Mouse (Mus musculus) activated CD4-positive, CD25-positive, alpha-beta regulatory T cell, adult 4 months (primary cell): ENCODE results near the gene Exoc7. TPM values are rescaled to one million over a fixed set of nuclear protein-coding genes. Genes with fewer than 3 reads are reported as not detected.
"Not testable (repeated sequence)": the region's sequence is repeated elsewhere in the genome, so short reads cannot be mapped to it uniquely, and the experiment has no call there.

Source experiments
- ATAC-seq: one replicate; pipeline ENCODE4 v1.8.0; 2017
- polyA plus RNA-seq, 2 experiments: library from polyadenylated mRNA; unstranded; fragments of 100-300 nt; shearing (Covaris generic); gene quantifications; one replicate each; pipeline ENCODE4 v1.2.1; 2017

Exoc7 gene
- polyA plus RNA-seq, 2 experiments from 2014 or later: 49.2 to 80.4 TPM

- no peak for ATAC-seq
Measured at GRCm38 (mm10) chr11:116312359-116312758, 5.3 kb upstream of the Exoc7 start.

DNA sequence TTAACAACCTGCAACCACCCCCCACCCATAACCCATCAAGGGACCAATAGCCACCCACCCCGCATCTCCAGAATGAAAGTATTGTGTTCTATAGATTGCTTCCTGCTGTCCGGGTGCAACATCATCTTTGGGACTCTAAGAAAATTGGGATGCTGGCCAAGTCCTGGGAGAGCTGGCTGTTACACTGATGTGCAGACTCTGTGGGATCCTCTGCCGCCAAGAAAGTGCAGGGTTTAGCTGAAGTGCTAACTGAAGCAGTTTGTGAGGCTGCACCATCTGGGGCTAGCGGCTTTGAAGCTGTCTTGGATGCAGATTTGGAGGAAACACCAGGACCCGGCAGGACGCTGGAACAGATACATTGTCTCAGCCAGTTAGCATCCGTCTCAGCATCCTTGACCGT is 4.1 kb upstream of the Exoc7 start:
- ATAC-seq: no peak

GRCm38 (mm10) chr11:116309601-116310000 is 2.6 kb upstream of the Exoc7 start:
- ATAC-seq: no peak

DNA sequence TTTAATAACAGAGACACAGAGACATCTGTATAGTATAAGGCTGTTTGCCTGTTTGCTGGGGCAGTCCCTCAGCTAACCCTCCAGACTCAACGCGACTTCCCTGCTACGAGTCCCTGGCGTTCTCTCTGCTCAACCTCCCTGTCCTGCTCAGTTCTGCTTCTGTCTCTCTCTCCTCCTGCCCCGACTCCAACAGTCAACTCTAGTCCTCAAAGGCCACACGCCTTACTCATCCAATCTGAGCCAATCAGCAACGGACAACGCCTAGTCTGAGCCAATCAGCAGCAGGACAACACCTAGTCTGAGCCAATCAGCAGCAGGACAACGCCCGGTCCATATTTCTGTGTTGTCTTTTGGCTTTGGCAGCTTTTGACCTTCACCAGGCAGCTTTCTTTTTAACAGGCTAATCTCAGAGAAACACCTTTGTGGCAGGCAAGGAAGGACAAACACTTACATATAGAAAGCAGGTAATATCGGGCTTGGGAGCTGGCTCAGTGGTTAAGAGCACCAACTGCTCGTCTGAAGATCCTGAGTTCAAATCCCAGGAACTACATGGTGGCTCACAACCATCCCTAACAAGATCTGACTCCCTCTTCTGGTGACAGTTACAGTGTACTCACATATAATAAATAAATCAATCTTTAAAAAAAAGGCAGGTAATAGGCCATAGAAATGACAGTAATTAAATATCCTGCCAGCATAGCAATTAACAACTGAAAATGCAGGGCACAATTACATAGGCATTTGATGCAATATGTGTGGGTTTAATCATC is 914 bp upstream of the Exoc7 start:
- no peak for ATAC-seq

- peak; percentile 90 for ATAC-seq
Measured at GRCm38 (mm10) chr11:116306126-116306982, 679 bp downstream of the Exoc7 start.

DNA sequence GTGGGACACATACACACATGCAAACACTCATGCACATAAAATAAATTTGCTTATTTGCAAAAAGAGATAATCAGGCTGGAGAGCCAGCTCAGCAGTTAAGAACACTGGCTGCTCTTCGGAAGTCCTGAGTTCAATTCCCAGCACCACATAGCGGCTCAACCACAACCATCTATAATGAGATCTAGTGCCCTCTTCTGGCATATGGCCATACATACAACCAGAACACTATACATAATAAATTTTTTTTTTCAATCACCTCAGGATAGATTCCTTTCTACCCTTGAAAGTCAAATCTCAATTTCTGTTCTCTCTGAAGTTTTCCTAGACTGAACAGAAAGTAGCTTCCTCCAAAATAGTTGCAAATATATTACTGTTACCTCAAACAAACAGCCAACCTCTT is 1.6 kb downstream of the Exoc7 start:
- no peak for ATAC-seq

GRCm38 (mm10) chr11:116298621-116299020 is 8.4 kb downstream of the Exoc7 start:
- ATAC-seq: no peak

DNA sequence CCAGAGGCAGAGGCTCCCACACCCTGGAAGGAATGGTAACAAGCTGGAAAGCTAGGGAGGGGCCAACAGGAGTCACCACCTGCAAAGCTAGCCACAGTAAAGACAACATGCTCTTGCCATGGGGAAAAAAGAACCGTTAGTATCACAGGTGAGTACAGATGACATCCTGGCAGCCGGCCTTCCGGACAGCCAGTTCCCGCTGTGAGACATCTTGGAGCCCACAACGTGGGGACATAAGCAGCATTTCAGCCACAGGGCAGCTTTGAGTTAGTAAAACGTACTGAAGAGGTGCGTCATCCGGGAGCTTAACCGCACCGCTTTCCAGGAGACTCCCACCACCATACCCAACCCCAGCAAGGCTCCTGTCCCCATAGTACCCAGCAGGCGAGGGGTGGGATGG is 8.8 kb downstream of the Exoc7 start:
- no peak for ATAC-seq

GRCm38 (mm10) chr11:116297017-116297416 is 10.0 kb downstream of the Exoc7 start:
- no peak for ATAC-seq

DNA sequence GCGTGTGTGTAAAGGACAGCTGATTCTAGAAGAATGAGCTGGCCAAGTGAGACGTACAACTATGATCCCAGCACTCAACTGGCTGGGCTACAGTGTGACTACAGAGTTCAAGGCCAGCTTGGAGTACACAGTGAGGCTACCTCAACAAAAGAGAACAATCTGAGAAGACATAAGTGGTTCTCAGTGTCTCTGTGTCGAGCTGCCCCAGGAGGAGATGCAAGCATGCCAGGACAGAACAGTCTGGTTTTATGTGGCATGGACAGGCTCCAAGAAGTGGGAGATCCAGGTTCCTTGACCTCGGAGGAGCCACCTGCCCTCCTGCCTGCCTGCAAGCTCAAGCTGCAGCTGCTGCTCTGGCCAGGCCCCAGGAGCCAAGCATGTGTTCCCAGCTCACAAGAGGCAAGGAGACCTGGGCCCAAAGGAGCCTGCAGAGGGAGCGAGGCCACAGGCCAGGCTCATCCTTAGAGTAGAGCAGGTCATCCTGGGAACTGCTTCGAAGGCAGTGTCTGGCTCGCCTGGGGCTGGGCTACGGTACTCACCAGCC is 10.8 kb downstream of the Exoc7 start:
- no peak for ATAC-seq

GRCm38 (mm10) chr11:116294319-116294718 is 12.7 kb downstream of the Exoc7 start:
- ATAC-seq: no peak

DNA sequence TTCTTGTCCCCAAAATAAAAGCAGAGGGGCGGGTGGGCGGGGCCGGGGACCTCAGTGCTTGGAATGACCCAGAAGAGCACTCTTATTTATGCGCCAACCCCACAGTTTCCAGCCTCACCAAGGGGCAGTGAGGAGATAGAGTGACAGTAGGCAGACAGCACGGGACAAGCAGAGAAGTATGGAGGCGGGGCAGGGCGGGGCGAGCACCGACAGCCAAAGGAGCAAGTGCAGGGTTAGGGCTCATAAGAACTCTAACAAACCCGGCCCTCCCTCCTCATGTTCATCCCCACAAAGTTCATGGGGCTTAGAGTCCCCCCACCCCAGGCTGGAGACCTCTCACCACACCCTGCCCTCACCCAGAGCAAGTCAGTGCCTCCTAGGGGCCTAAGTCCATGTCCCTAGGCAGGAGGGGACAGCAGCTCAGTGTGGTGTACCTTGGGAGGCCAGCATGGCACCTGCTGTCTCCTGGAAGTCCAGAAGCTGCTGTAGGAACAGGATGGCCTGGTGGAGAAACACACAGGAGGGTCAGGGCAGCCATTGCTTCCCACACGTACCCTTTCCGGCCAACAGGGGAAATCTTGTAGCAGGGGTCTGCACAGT is 13.4 kb downstream of the Exoc7 start:
- no peak for ATAC-seq

DNA sequence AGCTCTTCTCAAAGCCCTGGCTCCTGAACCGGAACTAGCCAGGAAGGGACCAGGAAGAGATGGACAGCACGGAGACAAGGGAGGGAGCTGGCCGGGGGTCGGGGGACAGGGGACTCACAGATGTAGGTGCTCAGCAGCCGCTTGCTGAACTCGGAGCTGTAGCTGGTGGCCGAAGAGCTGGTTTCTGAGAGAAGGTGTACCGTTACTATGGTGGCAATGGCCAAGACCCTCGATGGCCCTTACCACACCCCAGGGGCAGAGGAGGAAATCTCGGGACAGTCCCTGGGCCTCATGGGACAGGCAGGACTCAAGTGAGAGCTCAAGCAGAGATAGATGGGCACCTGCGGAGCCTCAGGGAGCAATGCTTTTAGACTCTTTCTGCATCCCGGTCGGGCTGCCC is 14.6 kb downstream of the Exoc7 start:
- no peak for ATAC-seq

DNA sequence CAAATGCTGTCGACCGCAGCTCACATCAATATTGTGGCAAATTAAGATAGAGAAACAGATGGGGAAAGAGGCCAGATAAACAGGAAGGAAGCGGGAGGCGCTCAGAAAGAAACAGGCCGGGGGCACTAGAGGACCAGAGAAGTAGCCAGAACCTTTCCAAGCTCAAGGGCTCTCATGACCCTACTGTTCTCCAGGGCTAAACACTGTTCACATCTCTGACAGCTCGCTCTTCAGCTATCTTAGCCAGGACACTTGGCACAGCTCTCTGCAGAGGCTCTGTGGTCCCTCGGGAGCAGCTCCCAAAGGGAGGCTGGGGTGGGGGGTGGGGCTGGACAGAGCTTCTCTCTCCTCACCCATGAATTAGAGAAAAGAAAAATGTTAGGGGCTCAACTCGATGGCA is 16.5 kb downstream of the Exoc7 start:
- no peak for ATAC-seq

GRCm38 (mm10) chr11:116287351-116287750 is 19.7 kb downstream of the Exoc7 start:
- ATAC-seq: no peak

DNA sequence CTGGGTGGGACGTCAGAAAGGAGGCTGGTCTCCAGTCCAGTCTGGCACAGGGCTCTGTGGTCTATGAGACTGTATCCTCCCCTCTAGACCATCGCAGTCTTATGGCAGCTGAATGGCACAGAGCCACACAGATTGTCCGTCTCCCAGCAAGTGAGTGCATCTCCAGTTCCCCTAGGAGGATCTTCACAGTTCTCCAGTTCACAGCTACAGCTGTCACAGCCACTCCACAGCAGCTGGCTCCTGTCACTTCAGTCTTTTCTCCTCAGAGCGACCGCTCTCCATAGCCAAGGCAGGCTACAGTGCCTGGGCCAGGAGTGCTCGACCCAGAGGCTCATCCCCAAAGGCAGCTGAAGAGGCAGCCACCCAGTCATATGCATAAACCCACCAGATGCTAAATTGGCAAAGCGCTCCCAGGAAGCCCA is 21.3 kb downstream of the Exoc7 start:
- no peak for ATAC-seq

DNA sequence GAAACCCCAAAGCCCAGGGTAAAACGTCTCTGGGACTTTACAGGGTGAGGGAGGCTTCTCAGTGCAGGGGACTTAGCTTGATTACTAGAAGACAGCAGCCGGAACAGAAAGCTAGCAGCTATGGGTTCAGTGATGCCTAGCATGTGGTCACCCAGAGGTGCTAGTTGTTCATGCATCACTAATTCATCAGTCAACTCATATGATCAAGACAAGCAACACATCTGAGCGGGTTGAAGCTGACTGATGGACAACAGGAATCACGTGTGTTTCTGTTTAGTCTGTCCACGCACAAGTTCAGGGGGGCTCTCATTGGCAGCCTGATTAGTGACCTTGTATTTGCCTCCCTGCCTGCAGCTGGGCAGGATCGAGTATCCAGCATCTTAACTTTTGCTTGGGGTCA is 23.1 kb downstream of the Exoc7 start:
- no peak for ATAC-seq

DNA sequence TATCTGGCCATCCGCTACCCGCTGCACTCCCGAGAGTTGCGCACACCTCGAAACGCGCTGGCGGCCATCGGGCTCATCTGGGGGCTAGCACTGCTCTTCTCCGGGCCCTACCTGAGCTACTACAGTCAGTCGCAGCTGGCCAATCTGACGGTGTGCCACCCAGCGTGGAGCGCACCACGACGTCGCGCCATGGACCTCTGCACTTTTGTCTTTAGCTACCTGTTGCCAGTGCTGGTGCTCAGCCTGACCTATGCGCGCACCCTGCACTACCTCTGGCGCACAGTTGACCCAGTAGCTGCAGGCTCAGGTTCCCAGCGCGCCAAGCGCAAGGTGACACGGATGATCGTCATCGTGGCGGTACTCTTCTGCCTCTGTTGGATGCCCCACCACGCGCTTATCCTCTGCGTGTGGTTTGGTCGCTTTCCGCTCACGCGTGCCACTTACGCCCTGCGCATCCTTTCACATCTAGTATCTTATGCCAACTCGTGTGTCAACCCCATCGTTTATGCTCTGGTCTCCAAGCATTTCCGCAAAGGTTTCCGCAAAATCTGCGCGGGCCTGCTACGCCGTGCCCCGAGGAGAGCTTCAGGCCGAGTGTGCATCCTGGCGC is 24.0 kb downstream of the Exoc7 start:
- no peak for ATAC-seq

GRCm38 (mm10) chr11:116282089-116282488 is 24.9 kb downstream of the Exoc7 start:
- ATAC-seq: no peak

- ATAC-seq: no peak
Measured at GRCm38 (mm10) chr11:116281671-116282070, 25.4 kb downstream of the Exoc7 start.

GRCm38 (mm10) chr11:116280751-116281663 is 26.0 kb downstream of the Exoc7 start, which contains the start of gene Galr2:
Gene Galr2 (plus strand): TSS chr11:116280939.
- ATAC-seq: no peak

DNA sequence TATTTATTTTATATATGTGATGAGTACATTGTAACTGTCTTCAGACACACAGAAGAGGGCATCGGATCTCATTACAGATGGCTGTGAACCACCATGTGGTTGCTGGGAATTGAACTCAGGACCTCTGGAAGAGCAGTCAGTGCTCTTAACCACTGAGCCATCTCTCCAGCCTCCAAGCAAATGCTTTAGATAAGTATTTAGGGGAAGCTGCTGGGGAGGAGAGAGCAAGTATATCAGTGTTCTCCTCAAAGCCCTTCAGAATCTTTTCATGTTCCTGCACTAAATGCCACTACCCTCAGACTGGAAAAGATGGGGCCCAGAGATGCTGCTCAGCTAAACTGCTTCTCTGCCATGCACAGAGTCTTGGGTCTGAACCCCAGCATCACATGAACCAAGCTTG is 29.8 kb downstream of the Exoc7 start:
- ATAC-seq: not testable (repeated sequence)
